Mouse (Mus musculus) lung, postnatal 0 days (tissue): ENCODE measurements at regions not wholly inside any gene's neighbourhood (a gene's known extent, or its start where the extent isn't known, plus 50 kb on each side); places are given as distances from the start of the nearest gene placed in this dataset.

Source experiments
- ATAC-seq: fragments of 200-750 bp; cut with Nextera tagmentation; 2 replicates; pipeline ENCODE4 v1.8.0; 2017; ENCODE audit warnings: moderate library complexity
- DNase-seq: peaks from one replicate; pipeline ENCODE4 v3.0.0-alpha.2; 2016; ENCODE audit warnings: low spot score
- H3K27ac ChIP-seq: fragments of 300-500 bp; sonication (generic); 2 replicates; pipeline ENCODE4 v1.5.1; 2014; ENCODE audit warnings: antibody characterized with exemption, mild to moderate bottlenecking, low read length, mixed read lengths
- H3K27me3 ChIP-seq: fragments of 300-500 bp; sonication (generic); replicated peaks from 2 replicates; pipeline ENCODE4 v1.6.1; 2014; ENCODE audit warnings: low read length, mixed read lengths; ENCODE audit not compliant: insufficient read depth
- H3K36me3 ChIP-seq: fragments of 300-500 bp; sonication (generic); 2 replicates; pipeline ENCODE4 v1.6.1; 2014; ENCODE audit warnings: low read length, mixed read lengths; ENCODE audit not compliant: insufficient read depth
- H3K4me1 ChIP-seq: fragments of 300-500 bp; sonication (generic); 2 replicates; pipeline ENCODE4 v1.6.1; 2014; ENCODE audit warnings: antibody characterized with exemption, low read depth, low read length, mixed read lengths; ENCODE audit not compliant: insufficient read depth
- H3K4me2 ChIP-seq: fragments of 300-500 bp; sonication (generic); replicated peaks from 2 replicates; pipeline ENCODE4 v1.6.1; 2014; ENCODE audit warnings: low read depth, mild to moderate bottlenecking, low read length, moderate library complexity, mixed read lengths
- H3K4me3 ChIP-seq: fragments of 300-500 bp; sonication (generic); 2 replicates; pipeline ENCODE4 v1.5.1; 2014; ENCODE audit warnings: low read depth, low read length
- H3K9ac ChIP-seq: fragments of 300-500 bp; sonication (generic); replicated peaks from 2 replicates; pipeline ENCODE4 v1.6.1; 2014; ENCODE audit warnings: low read depth, mild to moderate bottlenecking
- H3K9me3 ChIP-seq: fragments of 300-500 bp; sonication (generic); 2 replicates; pipeline ENCODE4 v1.6.1; 2016; ENCODE audit warnings: low read length, mixed read lengths
- CTCF ChIP-seq: IDR thresholded peaks from 2 replicates; pipeline ENCODE4 v1.5.1; 2016; ENCODE audit warnings: antibody characterized with exemption, mild to moderate bottlenecking
- EP300 ChIP-seq: IDR thresholded peaks from 2 replicates; pipeline ENCODE4 v1.6.1; 2016; ENCODE audit warnings: antibody characterized with exemption, mild to moderate bottlenecking, control low read depth
- WGBS: fragments of 180-500 bp; shearing (Covaris S2); extraction: QIAGEN DNeasy Blood & Tissue Kit; methylation state at CpG from one replicate; pipeline ENCODE4 v1.1.7; 2014; 5-methylcytosine and 5-hydroxymethylcytosine counted together

GRCm38 (mm10) chr13:97453090-97453430 is 212.2 kb downstream of the Enc1 start:
- TF ChIP-seq EP300 (no peak), CTCF (no peak)
- H3K27me3 ChIP-seq = no peaks in the 10 kb centered on the region
- H3K27ac ChIP-seq = no peak overlapping the region
- 39% methylated on average over 5 of the region's 5 CpGs for WGBS
- DNase-seq (no peak), ATAC-seq (no peak)
- no peaks in the 10 kb centered on the region for H3K4me1 ChIP-seq
- H3K4me2 ChIP-seq = no peak overlapping the region
- no peaks in the 10 kb centered on the region for H3K36me3 ChIP-seq
- H3K9me3 ChIP-seq = no peaks in the 10 kb centered on the region
- H3K9ac ChIP-seq = no peak overlapping the region
- no peak overlapping the region for H3K4me3 ChIP-seq

- H3K4me3 ChIP-seq = no peak overlapping the region
- no peaks in the 10 kb centered on the region for H3K9me3 ChIP-seq
- ATAC-seq (no peak), DNase-seq (no peak)
- H3K36me3 ChIP-seq = no peaks in the 10 kb centered on the region
- no peak overlapping the region for H3K27ac ChIP-seq
- H3K4me2 ChIP-seq = no peak overlapping the region
- H3K4me1 ChIP-seq = no peaks in the 10 kb centered on the region
- no peak overlapping the region for H3K9ac ChIP-seq
- WGBS = 38% methylated on average over 11 of the region's 11 CpGs
- no peak for TF ChIP-seq EP300
- no peaks in the 10 kb centered on the region for H3K27me3 ChIP-seq
Observed at GRCm38 (mm10) chr13:97452386-97453089, 211.6 kb downstream of the Enc1 start.

- H3K27me3 ChIP-seq = no peaks in the 10 kb centered on the region
- TF ChIP-seq CTCF (no peak), EP300 (no peak)
- no peak for ATAC-seq
- no peaks in the 10 kb centered on the region for H3K9me3 ChIP-seq
- no peak overlapping the region for H3K4me2 ChIP-seq
- 43% methylated on average over 10 of the region's 10 CpGs for WGBS
- no peaks in the 10 kb centered on the region for H3K4me1 ChIP-seq
- H3K4me3 ChIP-seq = no peak overlapping the region
- no peak for DNase-seq
- H3K36me3 ChIP-seq = no peaks in the 10 kb centered on the region
- no peak overlapping the region for H3K9ac ChIP-seq
- no peak overlapping the region for H3K27ac ChIP-seq
Observed at GRCm38 (mm10) chr13:97451276-97451675, 210.4 kb downstream of the Enc1 start.

GRCm38 (mm10) chr13:97448123-97448522 is 207.2 kb downstream of the Enc1 start:
- ATAC-seq (no peak), DNase-seq (no peak)
- Histone ChIP-seq H3K4me3 (no peak overlapping the region), H3K9me3 (no peaks in the 10 kb centered on the region), H3K9ac (no peak overlapping the region), H3K27ac (no peak overlapping the region), H3K4me1 (no peaks in the 10 kb centered on the region), H3K4me2 (no peak overlapping the region), H3K36me3 (no peaks in the 10 kb centered on the region), H3K27me3 (no peaks in the 10 kb centered on the region)
- TF ChIP-seq CTCF (no peak), EP300 (no peak)
- WGBS = 94% methylated on average over 1 of the region's 1 CpGs

GRCm38 (mm10) chr13:97443731-97444428 is 203.0 kb downstream of the Enc1 start:
- 50% methylated on average over 14 of the region's 14 CpGs for WGBS
- no peaks in the 10 kb centered on the region for H3K36me3 ChIP-seq
- ATAC-seq (peak; percentile 37; the same call in 1 of the 2 replicates), DNase-seq (peak; percentile 37)
- H3K27ac ChIP-seq = no peak overlapping the region
- H3K4me1 ChIP-seq = peaks cover 7% of the 10 kb centered on the region
- TF ChIP-seq EP300 (no peak), CTCF (no peak)
- H3K4me2 ChIP-seq = no peak overlapping the region
- no peak overlapping the region for H3K9ac ChIP-seq
- H3K27me3 ChIP-seq = no peaks in the 10 kb centered on the region
- H3K9me3 ChIP-seq = no peaks in the 10 kb centered on the region
- H3K4me3 ChIP-seq = no peak overlapping the region

- Histone ChIP-seq H3K9me3 (no peaks in the 10 kb centered on the region), H3K9ac (no peak overlapping the region), H3K27me3 (no peaks in the 10 kb centered on the region), H3K36me3 (no peaks in the 10 kb centered on the region), H3K4me1 (peaks cover 11% of the 10 kb centered on the region), H3K4me2 (no peak overlapping the region), H3K27ac (no peak overlapping the region), H3K4me3 (no peak overlapping the region)
- DNase-seq (peak; percentile 17), ATAC-seq (peak; percentile 50)
- TF ChIP-seq EP300 = no peak; the same call in 1 of the 2 replicates
- WGBS = 52% methylated on average over 1 of the region's 1 CpGs
Observed at GRCm38 (mm10) chr13:97442806-97443205, 201.9 kb downstream of the Enc1 start.
